Mouse (Mus musculus) thymus, adult 2 months (tissue): ENCODE data around the gene Tmod3. TPM values are rescaled to one million over a fixed set of nuclear protein-coding genes. Genes with fewer than 3 reads are reported as not detected.
"Not testable (repeated sequence)": the region's sequence is repeated elsewhere in the genome, so short reads cannot be mapped to it uniquely, and the experiment has no call there.

Experiments
- DNase-seq: peaks from one replicate; pipeline ENCODE4 v3.0.0; 2021
- H3K27ac ChIP-seq: fragments of 200-500 bp; 2 replicates; pipeline ENCODE4 v1.5.1; 2012; ENCODE audit warnings: low read length, control low read depth; ENCODE audit not compliant: control insufficient read depth, insufficient read depth
- H3K27me3 ChIP-seq: fragments of 200-500 bp; 2 replicates; pipeline ENCODE4 v1.6.1; 2012; ENCODE audit warnings: mild to moderate bottlenecking, low read length, moderate library complexity, mixed read lengths; ENCODE audit not compliant: control insufficient read depth, insufficient read depth
- H3K36me3 ChIP-seq: fragments of 200-500 bp; 2 replicates; pipeline ENCODE4 v1.6.1; 2012; ENCODE audit warnings: mild to moderate bottlenecking, low read length, moderate library complexity; ENCODE audit not compliant: control insufficient read depth, insufficient read depth
- H3K4me1 ChIP-seq: fragments of 200-500 bp; replicated peaks from 2 replicates; pipeline ENCODE4 v1.6.1; 2012; ENCODE audit warnings: low read length; ENCODE audit not compliant: control insufficient read depth, insufficient read depth
- H3K4me3 ChIP-seq: fragments of 200-500 bp; 2 replicates; pipeline ENCODE4 v1.5.1; 2012; ENCODE audit warnings: mild to moderate bottlenecking, low read length, control low read depth, moderate library complexity; ENCODE audit not compliant: control insufficient read depth, insufficient read depth
- CTCF ChIP-seq: fragments of 200-500 bp; IDR thresholded peaks from 2 replicates; pipeline ENCODE4 v1.5.1; 2012; ENCODE audit warnings: mild to moderate bottlenecking, control low read depth, low read length, moderate library complexity, borderline replicate concordance; ENCODE audit not compliant: control insufficient read depth, poor library complexity, insufficient read depth; ENCODE audit errors: extremely low read depth
- POLR2A ChIP-seq: fragments of 200-500 bp; IDR thresholded peaks from 2 replicates; pipeline ENCODE4 v1.6.1; 2012; ENCODE audit warnings: mild to moderate bottlenecking, low read length, control low read depth, moderate library complexity; ENCODE audit not compliant: control insufficient read depth, poor library complexity, insufficient read depth; ENCODE audit errors: extremely low read depth
- WGBS: fragments of 180-500 bp; shearing (Covaris S2); methylation state at CpG from one replicate; pipeline ENCODE4 v1.1.7; 2018; 5-methylcytosine and 5-hydroxymethylcytosine counted together
- polyA plus RNA-seq: library from polyadenylated mRNA; depleted of rRNA; stranded (reverse); fragments of >200 nt; gene quantifications from 2 replicates; pipeline ENCODE4 v1.2.3, GENCODE M21; 2012

Gene Tmod3
- polyA plus RNA-seq, 1 experiment: 32.0 TPM

DNA sequence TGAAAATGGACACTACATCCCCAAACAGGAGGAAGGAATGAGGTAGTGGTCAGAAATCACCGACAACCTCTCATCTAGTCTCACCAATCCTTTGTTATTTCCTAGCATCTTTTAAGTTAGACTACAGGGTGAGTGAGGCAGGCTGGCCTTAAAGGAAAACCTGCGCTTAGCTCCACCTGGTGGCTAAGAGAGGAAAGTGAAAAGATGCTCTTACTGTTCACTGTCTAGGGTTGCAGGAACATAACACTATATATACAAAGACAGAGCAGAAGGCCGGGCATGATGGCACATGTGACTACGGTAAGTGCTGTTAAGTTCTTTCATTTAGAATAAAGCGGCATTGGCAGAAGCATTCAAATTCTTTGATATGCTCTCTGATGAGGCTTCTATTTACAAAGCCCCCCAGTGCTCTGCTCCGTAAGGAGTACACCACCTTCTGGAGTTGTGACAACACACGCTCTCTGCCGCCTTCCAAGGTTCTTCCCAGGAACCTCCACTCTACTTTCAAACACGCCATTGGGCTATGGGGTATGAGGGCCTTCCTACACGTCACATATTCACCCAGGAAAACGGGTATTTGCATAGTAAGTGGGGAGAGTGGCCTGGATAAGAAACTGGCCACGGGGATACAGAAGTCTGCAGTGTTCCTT, 43.9 kb downstream of the Tmod3 start:
- peak; percentile 50 for DNase-seq
- Histone ChIP-seq H3K4me3 (no peak overlapping the region), H3K27ac (no peak overlapping the region), H3K4me1 (no peaks in the 10 kb centered on the region), H3K36me3 (peaks cover 32% of the 10 kb centered on the region), H3K27me3 (no peaks in the 10 kb centered on the region)
- TF ChIP-seq POLR2A (no peak), CTCF (no peak)
- WGBS: 83% methylated on average over 12 of the region's 12 CpGs

DNA sequence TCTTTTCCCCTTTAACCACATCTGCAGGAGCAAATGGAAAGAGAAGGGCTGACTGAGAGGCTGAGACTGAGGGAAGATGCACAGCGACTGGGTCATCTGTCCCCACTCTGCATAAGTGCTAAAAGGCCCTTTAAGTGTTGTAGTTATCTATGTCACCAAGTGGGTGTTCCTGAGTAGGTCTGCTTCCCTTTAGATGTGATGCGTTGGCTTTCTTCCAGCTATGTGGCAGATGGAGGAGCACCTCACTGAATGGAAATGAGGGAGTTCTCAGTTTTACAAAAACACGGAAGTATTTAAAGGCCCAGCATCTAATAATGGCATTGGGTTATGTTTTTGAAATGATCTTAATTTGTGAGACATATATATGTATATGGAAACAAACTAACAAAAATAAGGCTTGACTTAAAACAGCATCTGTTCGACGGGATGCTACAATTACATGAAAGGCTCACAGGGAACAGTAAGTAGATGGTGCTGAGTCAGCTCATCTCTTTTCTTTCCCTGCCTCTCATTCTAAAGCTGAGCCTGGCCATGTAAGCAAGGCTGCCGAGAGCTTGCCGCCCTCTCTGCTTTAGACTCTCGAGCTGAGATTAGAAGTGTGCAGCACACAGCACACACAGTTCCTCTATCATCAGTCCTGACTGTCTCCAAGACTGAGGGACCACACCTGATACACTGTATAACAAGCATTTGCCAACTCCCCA, 48.1 kb downstream of the Tmod3 start:
- H3K36me3 ChIP-seq: peaks cover 66% of the 10 kb centered on the region
- 94% methylated on average over 8 of the region's 8 CpGs for WGBS

DNA sequence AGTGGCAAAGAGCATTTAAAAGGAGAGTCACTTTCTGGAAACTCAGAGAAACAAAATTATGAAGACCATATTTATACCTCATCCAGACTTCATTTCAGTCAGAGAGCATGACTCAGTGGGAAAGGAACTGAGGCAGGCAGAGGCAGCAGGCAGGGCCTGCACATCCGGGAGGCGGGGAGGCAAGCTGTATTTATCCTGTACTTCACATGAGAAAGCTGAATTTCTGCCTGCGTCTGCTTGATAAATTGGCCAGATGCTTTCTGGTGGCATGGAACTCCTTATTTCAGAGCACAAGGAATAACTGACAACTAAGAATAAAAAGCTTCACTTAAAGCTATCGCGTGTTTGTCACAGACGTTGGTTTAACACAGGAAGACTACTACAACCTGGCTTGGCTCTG, 55.1 kb downstream of the Tmod3 start:
- Histone ChIP-seq H3K27me3 (no peaks in the 10 kb centered on the region), H3K4me3 (no peak overlapping the region), H3K27ac (no peak overlapping the region), H3K36me3 (peaks cover 51% of the 10 kb centered on the region), H3K4me1 (no peaks in the 10 kb centered on the region)
- 98% methylated on average over 6 of the region's 6 CpGs for WGBS
- DNase-seq: no peak
- TF ChIP-seq CTCF (no peak), POLR2A (no peak)

More for the DNA sequence above, 48.1 kb downstream of the Tmod3 start:
- TF ChIP-seq CTCF (no peak), POLR2A (no peak)
- DNase-seq: no peak
- H3K27me3 ChIP-seq: no peaks in the 10 kb centered on the region
- no peak overlapping the region for H3K4me3 ChIP-seq
- H3K27ac ChIP-seq: no peak overlapping the region
- no peaks in the 10 kb centered on the region for H3K4me1 ChIP-seq

DNA sequence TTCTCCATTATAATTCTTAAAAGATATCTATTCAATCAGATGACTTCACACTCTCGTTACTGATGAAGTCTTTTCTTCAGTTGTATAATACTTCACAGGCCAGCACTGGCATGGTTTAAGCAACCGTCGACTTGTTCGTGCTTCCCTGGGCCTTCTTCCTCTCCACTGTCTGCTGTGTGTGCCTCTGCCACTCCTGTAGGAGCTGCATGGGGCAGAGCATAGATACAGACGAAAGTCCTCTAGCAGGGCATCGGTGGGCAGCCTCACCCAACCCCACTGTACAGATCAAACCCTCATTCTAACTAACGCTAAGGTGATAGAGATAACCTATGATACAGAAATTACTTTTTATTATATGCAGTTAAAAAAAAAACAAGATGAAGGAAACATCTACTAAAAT, 60.9 kb downstream of the Tmod3 start:
- 96% methylated on average over 7 of the region's 7 CpGs for WGBS
- Histone ChIP-seq H3K27me3 (no peaks in the 10 kb centered on the region), H3K4me1 (no peaks in the 10 kb centered on the region), H3K36me3 (peaks cover 27% of the 10 kb centered on the region), H3K4me3 (no peak overlapping the region), H3K27ac (no peak overlapping the region)
- TF ChIP-seq CTCF (no peak), POLR2A (no peak)
- DNase-seq: no peak

DNA sequence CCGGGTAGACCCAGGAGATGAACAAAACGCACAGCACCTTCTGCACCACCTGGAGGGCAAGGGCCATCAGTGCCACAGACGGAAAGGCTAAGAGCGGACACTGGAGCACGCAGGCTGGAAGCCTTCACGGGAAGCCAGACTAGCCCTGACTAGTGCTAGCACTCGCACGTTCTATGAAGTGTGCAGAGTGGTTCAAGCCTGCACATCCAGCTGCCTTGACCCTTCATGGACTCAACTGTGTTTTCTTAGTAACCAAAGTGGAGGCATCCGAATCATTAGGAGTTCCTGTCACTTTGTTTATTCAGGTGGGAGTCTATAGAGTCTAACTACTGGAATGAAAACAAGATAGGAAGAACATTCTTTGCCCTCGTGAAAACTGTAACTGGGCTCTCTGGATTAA, 63.5 kb downstream of the Tmod3 start:
- no peaks in the 10 kb centered on the region for H3K27me3 ChIP-seq
- H3K36me3 ChIP-seq: peaks cover 19% of the 10 kb centered on the region
- TF ChIP-seq POLR2A: no peak
- DNase-seq: no peak
- 94% methylated on average over 10 of the region's 10 CpGs for WGBS
- no peak overlapping the region for H3K27ac ChIP-seq
- H3K4me3 ChIP-seq: no peak overlapping the region
- H3K4me1 ChIP-seq: no peaks in the 10 kb centered on the region

DNA sequence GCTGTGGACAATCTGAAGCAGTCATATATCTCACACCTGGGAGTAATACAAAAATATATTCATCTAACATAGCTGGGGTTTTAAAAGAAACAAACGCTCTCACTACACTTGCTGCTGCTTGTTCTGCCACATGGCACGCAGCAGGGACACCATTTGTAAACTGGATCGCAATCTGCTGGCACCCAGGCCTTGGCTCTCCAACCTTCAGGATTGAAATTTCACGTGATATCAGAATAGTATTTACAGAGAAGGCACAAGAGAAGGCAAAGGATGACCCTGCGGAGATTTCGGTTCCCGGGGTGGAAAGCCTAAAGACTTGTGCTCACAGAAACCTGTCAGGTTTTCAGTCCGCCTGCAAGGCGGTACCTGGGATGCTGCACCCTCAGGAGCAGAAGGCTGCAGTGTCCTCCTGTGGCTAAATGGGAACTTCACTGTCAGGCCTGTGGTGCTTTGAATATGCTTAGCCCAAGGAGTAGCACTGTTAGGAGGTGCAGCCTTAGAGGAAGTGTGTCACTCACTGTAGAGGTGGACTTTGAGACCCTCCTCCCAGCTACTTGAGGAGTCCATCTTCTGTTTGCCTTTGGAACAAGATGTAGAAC, 65.0 kb downstream of the Tmod3 start:
- no peak for DNase-seq

DNA sequence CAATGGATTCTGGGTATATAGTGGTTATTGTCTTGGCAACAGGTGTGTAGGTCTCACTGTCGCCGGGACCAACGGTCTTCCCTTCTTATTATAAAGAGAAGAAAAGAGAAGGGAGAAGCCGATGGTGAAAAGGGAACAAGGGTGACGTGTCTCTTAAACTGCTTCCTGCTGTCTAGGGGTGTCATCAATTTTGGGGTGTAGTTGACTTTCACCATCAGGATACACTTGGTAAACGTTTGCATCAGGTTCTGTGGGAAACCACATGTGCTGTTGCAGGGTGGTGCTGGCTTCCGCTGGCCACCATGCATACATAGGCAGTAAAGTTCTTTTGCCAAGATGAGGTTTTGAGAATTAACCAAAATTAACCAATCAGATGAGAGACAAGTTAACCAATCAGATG, 71.2 kb downstream of the Tmod3 start:
- DNase-seq, H3K4me3 ChIP-seq, H3K4me1 ChIP-seq, H3K27ac ChIP-seq, H3K27me3 ChIP-seq, H3K36me3 ChIP-seq: not testable (repeated sequence)
- WGBS: 91% methylated on average over 7 of the region's 7 CpGs

More for the DNA sequence above, 65.0 kb downstream of the Tmod3 start:
- H3K27me3 ChIP-seq: no peaks in the 10 kb centered on the region
- peaks cover 18% of the 10 kb centered on the region for H3K36me3 ChIP-seq
- 95% methylated on average over 9 of the region's 9 CpGs for WGBS
- H3K4me3 ChIP-seq: no peak overlapping the region
- TF ChIP-seq CTCF: no peak
- TF ChIP-seq POLR2A: no peak
- H3K4me1 ChIP-seq: no peaks in the 10 kb centered on the region
- no peak overlapping the region for H3K27ac ChIP-seq
